Mouse (Mus musculus) midbrain, embryonic 12.5 days (tissue): Measurements from ENCODE around the gene Taf10. TPM values are rescaled to one million over a fixed set of nuclear protein-coding genes. Genes with fewer than 3 reads are reported as not detected.
A peak's percentile ranks its signal among the peaks of the same experiment; 100 is the strongest.

Experiments
- ATAC-seq: fragments of 200-750 bp; cut with Nextera tagmentation; 2 replicates; pipeline ENCODE4 v1.8.0; 2017; ENCODE audit warnings: low read depth, moderate TSS enrichment, moderate library complexity; ENCODE audit not compliant: low FRiP score
- H3K27ac ChIP-seq: fragments of 300-500 bp; sonication (generic); replicated peaks from 2 replicates; pipeline ENCODE4 v1.5.1; 2016; ENCODE audit warnings: mild to moderate bottlenecking
- H3K27me3 ChIP-seq: fragments of 300-500 bp; sonication (generic); 2 replicates; pipeline ENCODE4 v1.6.1; 2016; ENCODE audit warnings: mild to moderate bottlenecking
- H3K36me3 ChIP-seq: fragments of 300-500 bp; sonication (generic); 2 replicates; pipeline ENCODE4 v1.6.1; 2016
- H3K4me1 ChIP-seq: fragments of 300-500 bp; sonication (generic); 2 replicates; pipeline ENCODE4 v1.6.1; 2016
- H3K4me2 ChIP-seq: fragments of 300-500 bp; sonication (generic); replicated peaks from 2 replicates; pipeline ENCODE4 v1.6.1; 2016; ENCODE audit warnings: mild to moderate bottlenecking, moderate library complexity
- H3K4me3 ChIP-seq: fragments of 300-500 bp; sonication (generic); 2 replicates; pipeline ENCODE4 v1.5.1; 2016; ENCODE audit warnings: mild to moderate bottlenecking
- H3K9ac ChIP-seq: fragments of 300-500 bp; sonication (generic); replicated peaks from 2 replicates; pipeline ENCODE4 v1.6.1; 2016; ENCODE audit warnings: mild to moderate bottlenecking, moderate library complexity
- H3K9me3 ChIP-seq: fragments of 300-500 bp; sonication (generic); 2 replicates; pipeline ENCODE4 v1.6.1; 2016; ENCODE audit warnings: mild to moderate bottlenecking
- WGBS: fragments of 180-500 bp; shearing (Covaris S2); methylation state at CpG from one replicate; pipeline ENCODE4 v1.1.7; 2016; 5-methylcytosine and 5-hydroxymethylcytosine counted together
- polyA plus RNA-seq: library from polyadenylated mRNA; unstranded; fragments of >200 nt; fragmentation: Nextera tagmentation; extraction: Ambion mirVana; gene quantifications from 2 replicates; pipeline ENCODE4 v1.2.1, GENCODE M21; 2016

Gene Taf10
- 164 and 185 TPM in 2 replicates for polyA plus RNA-seq

DNA sequence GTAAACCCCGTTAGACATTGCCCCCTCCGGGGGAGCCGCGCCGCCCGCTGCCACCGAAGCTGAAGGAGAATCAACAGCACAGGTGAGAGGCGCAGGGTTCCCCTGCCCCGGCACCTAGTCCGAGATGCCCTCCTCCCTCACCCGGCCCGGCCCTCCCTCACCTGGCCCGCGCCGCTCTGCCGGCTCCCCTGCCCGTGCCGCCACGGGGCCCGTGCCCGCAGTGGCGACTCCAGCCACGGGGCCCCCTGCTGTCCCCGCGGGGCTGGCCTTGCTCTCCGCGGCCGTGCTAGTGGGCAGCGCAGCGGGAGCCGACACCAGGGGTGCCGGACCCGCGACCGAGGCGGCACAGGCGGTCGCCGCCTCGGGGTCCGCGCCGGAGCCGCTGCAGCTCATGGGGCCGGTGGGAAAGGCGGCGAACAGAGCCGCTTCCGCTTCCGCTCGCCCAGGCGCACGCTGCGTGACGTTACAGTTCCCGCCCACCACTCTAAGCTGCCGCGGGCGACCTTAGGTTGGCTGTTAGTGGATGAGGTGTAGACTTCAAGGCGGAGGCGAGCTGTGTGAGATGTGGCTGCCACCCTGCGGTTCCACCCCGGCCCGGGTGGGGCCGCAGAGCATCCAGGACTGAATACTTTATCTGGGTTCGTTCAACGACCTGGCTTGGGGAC, at the start of gene Taf10:
TSS of gene Taf10 (minus strand) at position 436 of the 665 bp plus-strand sequence.
- under 1% methylated on average over 67 of the region's 67 CpGs for WGBS
- Histone ChIP-seq H3K27ac (peak within 1 kb of the TSS; percentile 74), H3K9ac (peak within 1 kb of the TSS; percentile 96), H3K27me3 (no peaks in the 10 kb centered on the region), H3K9me3 (no peaks in the 10 kb centered on the region), H3K36me3 (peaks cover 63% of the 10 kb centered on the region), H3K4me1 (peaks cover 15% of the 10 kb centered on the region), H3K4me2 (peak within 1 kb of the TSS; percentile 91), H3K4me3 (peak within 1 kb of the TSS; percentile 98)
- peak; percentile 98 for ATAC-seq

DNA sequence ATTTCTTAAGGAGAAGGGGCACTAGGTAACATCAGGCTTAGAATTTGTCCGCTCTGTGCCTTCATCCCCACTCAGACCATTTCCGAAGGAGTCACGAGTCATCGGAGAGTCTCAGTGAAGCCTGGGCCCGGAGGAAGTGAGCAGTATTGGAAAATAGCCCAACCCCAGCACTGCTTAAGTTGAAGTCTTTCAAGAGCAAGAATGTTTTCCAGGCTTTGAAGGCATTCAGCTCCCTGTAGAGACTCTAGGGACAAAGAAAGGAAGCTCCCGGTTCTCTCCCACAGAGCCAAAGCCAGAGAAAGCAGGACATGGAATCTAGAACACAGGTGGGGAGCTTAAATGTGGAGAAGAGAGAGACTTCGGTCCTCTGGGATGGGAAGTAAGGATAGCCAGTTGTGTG, 49.5 kb upstream of the Taf10 start:
- ATAC-seq, result no peak
- no peak overlapping the region for H3K4me2 ChIP-seq
- H3K36me3 ChIP-seq, result no peaks in the 10 kb centered on the region
- H3K27me3 ChIP-seq, result no peaks in the 10 kb centered on the region
- no peak overlapping the region for H3K9ac ChIP-seq
- no peak overlapping the region for H3K4me3 ChIP-seq
- H3K9me3 ChIP-seq, result no peaks in the 10 kb centered on the region
- no peaks in the 10 kb centered on the region; the same call in 1 of the 2 replicates for H3K4me1 ChIP-seq
- no peak overlapping the region for H3K27ac ChIP-seq
- WGBS, result 72% methylated on average over 7 of the region's 7 CpGs

DNA sequence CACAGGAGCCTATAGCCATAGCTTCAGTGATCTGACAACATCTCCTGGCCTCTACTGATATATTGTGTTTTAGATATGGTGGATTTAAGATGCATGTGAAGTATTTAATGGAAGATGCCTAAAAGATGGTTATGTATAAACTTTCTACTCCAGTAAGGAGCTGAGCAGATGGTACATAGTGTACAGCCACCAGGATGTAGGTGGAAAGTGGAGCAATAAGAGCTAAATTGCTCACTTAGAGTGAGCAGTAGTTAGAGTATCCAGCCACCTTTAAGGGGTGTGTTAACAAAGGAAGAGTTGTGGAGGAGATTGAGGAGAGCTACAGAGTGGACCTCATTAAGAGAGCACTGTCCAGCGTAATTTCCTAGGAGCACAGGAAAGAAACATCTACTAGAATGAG, 47.0 kb upstream of the Taf10 start:
- Histone ChIP-seq H3K4me2 (no peak overlapping the region), H3K27ac (no peak overlapping the region), H3K9me3 (no peaks in the 10 kb centered on the region), H3K27me3 (no peaks in the 10 kb centered on the region), H3K4me1 (peaks cover 11% of the 10 kb centered on the region), H3K4me3 (no peak overlapping the region), H3K36me3 (no peaks in the 10 kb centered on the region), H3K9ac (no peak overlapping the region)
- ATAC-seq, result no peak
- WGBS, result 95% methylated on average over 1 of the region's 1 CpGs

DNA sequence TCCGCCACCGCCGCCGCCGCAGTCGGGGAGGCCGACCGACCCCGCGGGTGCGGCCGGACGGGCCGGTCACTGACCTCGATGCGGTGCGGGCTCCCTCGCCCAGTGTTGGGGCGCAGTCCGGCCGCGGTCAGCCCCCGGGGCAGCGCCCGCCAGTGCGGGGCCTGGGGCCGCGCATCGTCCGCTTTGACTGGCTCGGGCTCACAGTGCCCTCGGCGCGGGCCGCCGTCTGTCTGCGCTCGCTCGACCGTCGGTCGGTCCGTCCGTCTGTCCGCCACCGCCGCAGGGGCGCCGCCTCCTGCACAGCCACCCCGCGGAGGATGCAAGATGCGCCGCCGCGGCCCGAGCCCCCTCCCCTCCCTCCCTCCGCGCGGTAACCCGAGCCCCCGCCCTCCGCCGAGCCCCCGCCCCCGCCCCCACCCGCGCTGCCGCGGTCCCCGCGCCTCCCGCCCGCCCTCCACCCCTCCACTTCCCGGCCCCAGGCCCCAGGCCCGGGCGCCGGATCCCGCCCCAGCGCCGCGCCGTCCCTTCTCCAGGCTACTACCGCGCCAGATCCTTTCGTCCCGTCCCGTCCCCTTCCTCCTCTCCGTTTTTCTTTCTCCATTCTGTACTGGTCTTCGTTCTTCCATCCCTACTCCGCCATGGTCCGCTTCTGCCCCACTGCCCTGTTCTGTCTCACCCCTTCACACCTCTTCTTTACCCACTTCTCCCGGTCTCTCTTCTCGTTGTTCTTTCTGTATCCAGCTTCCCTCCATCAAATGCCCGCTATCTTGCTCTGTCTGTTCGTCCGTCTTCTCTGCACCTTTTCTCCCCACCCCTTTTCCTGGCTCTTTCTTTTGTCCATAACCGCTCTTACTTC, 43.4 kb upstream of the Taf10 start, which contains the start of gene Dchs1:
TSS of gene Dchs1 (minus strand) at position 370 of the 856 bp plus-strand sequence.
- WGBS, result 1% methylated on average over 53 of the region's 97 CpGs
- Histone ChIP-seq H3K36me3 (peaks cover 16% of the 10 kb centered on the region), H3K4me3 (peak within 1 kb of the TSS; percentile 96), H3K9ac (peak within 1 kb of the TSS; percentile 100), H3K9me3 (no peaks in the 10 kb centered on the region), H3K4me1 (peaks cover 45% of the 10 kb centered on the region), H3K27me3 (no peaks in the 10 kb centered on the region), H3K27ac (peak within 1 kb of the TSS; percentile 96), H3K4me2 (peak within 1 kb of the TSS; percentile 80)
- peak; percentile 84 for ATAC-seq

DNA sequence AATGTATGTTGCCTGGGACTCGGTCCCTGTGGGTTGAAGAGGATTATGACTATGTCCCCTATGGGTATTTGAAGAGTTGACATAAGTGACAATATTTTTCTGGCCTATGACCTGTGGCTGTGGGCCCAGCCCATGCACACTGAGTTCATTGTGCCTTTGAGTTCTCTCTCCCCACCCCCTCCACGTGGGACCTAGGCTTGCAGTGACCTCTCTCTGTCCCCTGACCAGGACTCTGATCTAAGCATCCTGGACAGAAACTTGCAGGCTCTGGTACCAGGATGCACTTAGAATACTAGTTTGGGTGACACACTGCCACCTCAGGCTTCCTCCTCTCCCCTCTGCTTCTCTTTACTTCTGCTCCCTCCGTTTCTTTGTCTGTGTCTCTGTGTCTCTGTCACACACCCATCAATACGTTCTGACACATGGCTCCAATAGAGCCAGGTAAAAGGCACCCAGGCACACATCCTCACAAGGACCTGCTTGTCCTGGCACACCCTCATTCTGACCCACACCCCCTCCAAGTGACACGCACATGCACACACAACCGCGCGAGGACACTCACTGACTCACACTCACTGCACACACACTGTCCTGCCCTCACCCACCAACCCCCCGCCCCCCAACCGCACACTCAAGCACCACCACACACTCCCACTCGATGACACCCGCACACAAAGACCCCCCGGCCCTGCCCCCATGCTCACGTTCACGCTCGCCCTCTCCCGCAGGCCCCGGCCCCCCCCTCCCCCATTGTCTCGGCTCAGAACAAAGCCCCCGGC, 42.5 kb upstream of the Taf10 start:
- Histone ChIP-seq H3K9ac (peak overlapping the region; percentile 100), H3K27ac (peak overlapping the region; percentile 96), H3K36me3 (peaks cover 23% of the 10 kb centered on the region), H3K4me3 (peak overlapping the region; percentile 96), H3K4me2 (peak overlapping the region; percentile 80), H3K9me3 (no peaks in the 10 kb centered on the region), H3K27me3 (no peaks in the 10 kb centered on the region), H3K4me1 (peaks cover 45% of the 10 kb centered on the region)
- 7% methylated on average over 19 of the region's 20 CpGs for WGBS
- peak; percentile 73 for ATAC-seq

DNA sequence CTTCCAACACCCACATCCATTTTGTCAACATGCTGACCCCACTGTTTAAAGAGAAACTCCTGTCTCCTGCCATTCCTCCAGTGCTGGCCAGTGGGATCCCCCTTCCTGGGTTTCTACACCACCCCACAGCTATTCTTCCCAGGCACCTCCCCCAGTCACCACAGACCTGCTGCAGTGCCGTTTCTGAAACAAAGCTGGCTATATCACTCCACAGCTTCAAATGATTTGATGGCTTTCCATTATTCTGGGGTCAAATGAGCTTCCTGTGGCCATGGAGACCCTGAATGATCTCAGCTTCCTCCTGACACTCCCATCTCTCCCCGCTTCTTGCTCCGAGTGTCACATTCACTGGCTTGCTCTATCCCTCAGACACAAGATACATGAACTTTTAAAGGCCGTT, 40.4 kb upstream of the Taf10 start:
- Histone ChIP-seq H3K27me3 (no peaks in the 10 kb centered on the region), H3K4me2 (peak overlapping the region; percentile 80), H3K36me3 (peaks cover 43% of the 10 kb centered on the region), H3K4me1 (peaks cover 45% of the 10 kb centered on the region), H3K27ac (peak overlapping the region; percentile 1; the same call in 1 of the 2 replicates), H3K9me3 (no peaks in the 10 kb centered on the region), H3K9ac (peak overlapping the region; percentile 11; the same call in 1 of the 2 replicates), H3K4me3 (peak overlapping the region; percentile 12)
- WGBS, result 23% methylated on average over 4 of the region's 4 CpGs
- no peak for ATAC-seq

DNA sequence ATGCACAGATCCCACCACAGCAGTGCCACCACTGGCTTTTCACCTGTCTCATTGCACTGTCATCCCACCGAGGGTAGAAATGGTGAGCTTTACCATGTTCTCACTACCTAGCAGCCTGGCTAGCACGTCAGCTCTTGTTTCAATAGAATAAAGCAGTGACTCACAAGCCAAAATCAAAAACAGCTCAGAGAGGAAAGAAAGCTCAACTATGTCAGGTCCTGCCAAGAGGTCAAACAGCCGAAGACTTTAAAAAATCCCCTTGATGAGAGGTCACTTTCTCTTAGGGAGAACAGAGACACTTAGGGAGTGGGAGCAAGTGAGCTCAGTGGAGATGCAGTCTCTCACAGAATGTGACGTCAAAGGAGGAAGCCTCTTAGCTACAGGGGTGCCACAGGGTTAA, 39.7 kb upstream of the Taf10 start:
- 45% methylated on average over 4 of the region's 4 CpGs for WGBS
- Histone ChIP-seq H3K4me1 (peaks cover 51% of the 10 kb centered on the region), H3K9ac (0 out of 2 replicates have a peak overlapping the region, but pooled peaks have one; percentile 1), H3K27me3 (no peaks in the 10 kb centered on the region), H3K27ac (no peak overlapping the region), H3K4me2 (peak overlapping the region; percentile 80; the same call in 1 of the 2 replicates), H3K36me3 (peaks cover 49% of the 10 kb centered on the region), H3K4me3 (0 out of 2 replicates have a peak overlapping the region, but pooled peaks have one; percentile 12), H3K9me3 (no peaks in the 10 kb centered on the region)
- no peak for ATAC-seq

DNA sequence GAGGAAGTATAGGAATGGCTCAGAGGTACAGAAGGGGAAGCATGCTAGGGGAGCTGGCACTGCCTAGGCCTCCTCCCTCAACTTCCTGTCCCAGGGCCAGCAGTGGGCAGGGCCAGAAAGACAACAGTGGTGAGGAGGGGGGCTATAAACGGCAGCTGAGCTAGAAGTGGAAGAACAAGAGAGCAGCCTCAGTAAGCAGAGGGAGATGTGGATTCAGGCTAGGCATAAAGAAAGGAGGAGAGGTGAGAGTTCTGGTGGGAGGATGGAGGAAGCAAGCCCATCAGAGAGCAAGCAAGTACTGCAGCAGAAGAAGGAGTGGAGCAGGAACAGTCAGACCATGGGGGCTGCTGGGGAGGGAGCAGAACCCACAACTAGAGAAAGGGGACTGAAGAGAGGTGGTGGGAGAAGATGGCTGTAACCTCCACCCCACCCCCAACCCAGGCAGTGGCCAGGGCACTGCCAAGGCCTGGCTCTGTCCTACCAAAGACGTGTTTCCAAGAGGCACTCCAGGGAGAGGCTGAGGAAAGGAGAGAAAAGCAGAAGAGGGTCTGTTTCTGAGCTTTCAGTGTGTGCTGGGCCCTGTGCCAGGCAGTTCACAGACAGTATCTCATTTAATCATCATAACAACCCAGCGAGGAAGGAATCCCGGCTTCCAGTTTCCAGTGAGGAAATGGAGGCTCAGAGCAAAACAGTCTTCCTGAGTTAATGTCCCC, 34.5 kb upstream of the Taf10 start:
- Histone ChIP-seq H3K9me3 (no peaks in the 10 kb centered on the region), H3K27me3 (no peaks in the 10 kb centered on the region), H3K9ac (peak overlapping the region; percentile 29; the same call in 1 of the 2 replicates), H3K27ac (peak overlapping the region; percentile 11; the same call in 1 of the 2 replicates), H3K4me1 (peaks cover 48% of the 10 kb centered on the region), H3K4me3 (no peak overlapping the region), H3K4me2 (peak overlapping the region; percentile 1; the same call in 1 of the 2 replicates), H3K36me3 (peaks cover 63% of the 10 kb centered on the region)
- peak; percentile 62 for ATAC-seq
- 53% methylated on average over 4 of the region's 4 CpGs for WGBS

DNA sequence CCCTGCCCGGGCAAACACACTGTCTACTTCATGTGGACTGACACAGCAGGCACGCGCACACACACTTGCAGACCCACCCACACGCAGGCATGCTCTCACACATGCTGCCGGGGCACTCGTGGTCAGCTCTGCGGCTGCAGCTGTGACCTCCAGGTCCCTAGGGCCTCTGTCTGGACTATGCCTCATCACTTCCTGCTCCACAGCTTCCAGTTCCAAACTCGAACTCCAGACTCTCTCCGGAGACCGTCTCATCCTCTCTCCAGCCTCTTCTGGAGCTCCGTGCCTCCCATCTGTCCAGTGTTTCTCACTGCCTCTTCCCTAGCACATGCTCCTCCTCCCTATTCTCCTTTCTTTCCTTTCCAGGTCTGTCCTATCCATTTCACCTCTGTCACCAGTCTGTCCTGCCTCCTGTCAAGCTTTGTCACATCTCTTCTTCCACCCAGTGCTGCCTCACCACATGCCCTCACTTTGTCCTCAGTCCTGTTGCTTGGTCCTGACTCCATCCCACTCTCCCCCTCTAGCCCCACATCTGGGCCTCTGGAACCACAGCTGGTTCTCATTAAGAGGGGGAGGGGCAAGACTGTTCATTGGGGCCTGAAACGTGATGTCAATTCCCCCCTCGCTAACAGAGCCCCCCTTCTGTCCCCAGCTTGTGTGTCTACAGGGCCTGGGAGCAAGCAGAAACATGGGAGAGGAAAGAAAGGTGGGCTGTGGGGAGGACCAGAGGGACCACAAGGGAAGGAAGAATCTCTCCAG, 33.8 kb upstream of the Taf10 start:
- peak overlapping the region; percentile 29 for H3K9ac ChIP-seq
- ATAC-seq, result peak; percentile 20; the same call in 1 of the 2 replicates
- H3K27ac ChIP-seq, result peak overlapping the region; percentile 11; the same call in 1 of the 2 replicates

DNA sequence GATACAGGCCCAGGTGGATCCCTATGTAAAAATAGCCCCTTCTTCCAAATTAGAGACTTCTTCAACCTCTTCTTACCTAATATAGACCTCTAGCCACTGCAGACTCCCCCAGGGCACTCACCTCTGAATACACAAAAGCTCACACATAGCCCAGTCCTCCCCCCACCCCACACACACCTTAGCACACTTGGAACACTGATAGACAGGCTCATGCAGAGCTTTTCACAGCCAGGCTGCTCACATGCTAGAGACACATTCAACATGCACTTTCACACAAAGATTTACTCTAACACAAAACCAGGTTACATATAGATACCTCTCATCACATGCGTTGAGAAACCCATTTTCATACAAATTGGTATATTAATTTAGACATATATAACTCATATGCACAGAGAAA, 33.2 kb upstream of the Taf10 start:
- no peak overlapping the region for H3K9ac ChIP-seq
- no peaks in the 10 kb centered on the region for H3K9me3 ChIP-seq
- H3K27me3 ChIP-seq, result no peaks in the 10 kb centered on the region
- H3K27ac ChIP-seq, result no peak overlapping the region
- 95% methylated on average over 1 of the region's 1 CpGs for WGBS
- H3K4me3 ChIP-seq, result no peak overlapping the region
- no peak for ATAC-seq
- peaks cover 60% of the 10 kb centered on the region for H3K36me3 ChIP-seq
- peaks cover 37% of the 10 kb centered on the region for H3K4me1 ChIP-seq
- H3K4me2 ChIP-seq, result no peak overlapping the region

More for the DNA sequence above, 33.8 kb upstream of the Taf10 start:
- Histone ChIP-seq H3K4me1 (peaks cover 41% of the 10 kb centered on the region), H3K9me3 (no peaks in the 10 kb centered on the region), H3K4me3 (no peak overlapping the region), H3K36me3 (peaks cover 59% of the 10 kb centered on the region), H3K4me2 (peak overlapping the region; percentile 6; the same call in 1 of the 2 replicates), H3K27me3 (no peaks in the 10 kb centered on the region)
- WGBS, result 61% methylated on average over 13 of the region's 13 CpGs
